Mouse (Mus musculus) embryo, embryonic 11.5 days (tissue): Measurements from ENCODE around the gene Ggta1.
A peak's percentile ranks its signal among the peaks of the same experiment; 100 is the strongest.

Source experiments
- DNase-seq: peaks from one replicate; pipeline ENCODE4 v3.0.0-alpha.2; 2012; ENCODE audit warnings: low read depth, low spot score

Gene Ggta1

DNA sequence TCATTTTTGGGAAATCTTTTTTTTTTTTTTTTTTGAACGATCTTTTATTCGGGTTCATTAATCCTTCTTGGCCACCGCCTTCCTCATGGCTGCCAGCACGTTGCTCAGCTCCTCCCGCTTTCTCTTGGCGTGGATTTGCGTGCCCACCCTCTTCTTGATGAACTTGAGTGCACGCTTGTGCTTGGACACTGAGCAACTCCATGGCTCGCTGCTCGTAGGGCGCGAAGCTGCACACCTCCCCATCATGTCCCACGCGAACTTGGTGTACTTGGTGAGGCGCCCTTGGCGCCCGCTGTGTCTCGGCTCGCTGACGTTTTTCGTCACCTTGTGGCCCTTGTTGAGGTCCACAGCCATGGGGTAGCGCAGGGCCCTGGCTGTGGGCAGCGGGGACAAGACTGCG is 28.1 kb upstream of the Ggta1 start:
- no peak for DNase-seq

DNA sequence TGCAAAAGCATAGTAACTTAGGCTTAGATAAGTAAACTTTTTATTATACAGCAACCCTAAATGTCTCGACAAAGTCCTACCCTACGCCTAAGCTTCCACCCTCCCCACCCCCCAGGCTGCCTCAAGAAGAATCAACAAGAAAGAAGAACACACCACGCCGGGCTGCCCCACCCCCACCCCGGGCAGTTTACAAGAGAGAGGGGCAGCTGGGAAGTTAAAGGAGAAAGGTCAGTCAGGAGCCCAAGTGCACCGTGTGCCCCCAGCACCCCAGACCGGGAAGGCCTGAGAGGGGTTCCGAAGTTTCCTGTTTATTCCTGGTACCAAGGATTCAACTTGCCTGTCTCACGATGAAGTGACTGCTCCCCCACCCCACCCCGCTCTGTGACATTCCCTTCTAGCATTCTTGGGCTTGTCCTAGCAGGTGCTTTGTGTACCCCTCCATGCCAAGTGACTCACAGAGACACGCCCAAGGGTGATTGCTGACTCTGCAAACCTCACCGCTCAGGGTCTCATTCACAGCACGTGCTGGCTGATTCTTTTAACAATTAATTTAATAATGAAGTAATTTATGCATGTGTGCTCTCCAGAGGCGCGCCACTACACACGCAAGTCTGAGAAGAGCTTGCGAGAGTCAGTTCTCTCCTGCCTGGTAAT is 27.6 kb upstream of the Ggta1 start:
- no peak for DNase-seq

DNA sequence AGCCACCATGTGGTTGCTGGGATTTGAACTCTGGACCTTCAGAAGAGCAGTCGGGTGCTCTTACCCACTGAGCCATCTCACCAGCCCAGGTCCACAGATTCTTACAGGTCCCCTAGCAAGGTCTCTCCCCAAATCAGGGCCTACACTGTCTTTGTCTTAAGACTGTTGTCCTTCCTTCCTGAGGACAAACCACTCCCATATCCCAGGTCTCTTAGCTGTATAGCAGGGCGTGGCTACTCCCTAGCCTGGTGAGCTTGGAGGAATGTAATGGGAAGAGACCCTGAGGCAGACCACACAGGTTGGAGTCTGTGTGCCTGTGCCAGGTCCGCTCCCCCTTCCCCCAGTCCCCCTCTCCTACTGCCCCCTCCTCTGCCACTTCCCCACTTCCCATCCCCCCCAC is 24.7 kb upstream of the Ggta1 start:
- DNase-seq, result no peak

DNA sequence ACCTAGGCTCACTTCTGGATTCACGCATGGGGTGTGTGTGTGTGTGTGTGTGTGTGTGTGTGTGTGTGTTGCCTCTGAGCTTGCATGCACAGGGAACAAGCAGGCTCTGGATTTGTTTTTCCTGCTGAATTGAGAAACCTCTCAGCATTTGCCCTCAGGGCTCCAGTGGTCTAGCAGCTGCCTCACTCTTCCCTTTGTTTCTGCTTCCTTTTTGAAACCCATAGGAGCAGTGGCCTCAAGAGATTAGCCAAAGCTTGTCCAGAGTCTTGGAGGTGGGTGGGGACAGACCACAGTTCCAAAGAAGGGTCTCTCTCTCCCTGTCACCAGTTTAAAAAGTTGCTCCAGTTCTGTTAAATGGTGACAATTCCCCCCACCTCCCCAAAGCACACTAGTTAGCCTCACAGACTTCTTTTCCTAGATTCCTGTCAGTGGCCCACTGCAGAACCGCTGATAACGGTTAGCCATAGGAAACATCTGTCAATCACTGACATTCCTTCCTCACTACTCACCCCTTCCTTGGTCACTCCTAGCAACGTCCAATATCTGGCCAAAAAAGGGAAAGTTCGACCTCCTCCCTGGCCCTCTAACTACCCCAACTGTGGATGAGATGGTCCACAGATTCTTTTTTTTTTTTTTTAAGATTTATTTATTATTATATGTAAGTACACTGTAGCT is 24.1 kb upstream of the Ggta1 start:
- DNase-seq, result no peak

GRCm38 (mm10) chr2:35484102-35484501 is 21.1 kb upstream of the Ggta1 start:
- no peak for DNase-seq

DNA sequence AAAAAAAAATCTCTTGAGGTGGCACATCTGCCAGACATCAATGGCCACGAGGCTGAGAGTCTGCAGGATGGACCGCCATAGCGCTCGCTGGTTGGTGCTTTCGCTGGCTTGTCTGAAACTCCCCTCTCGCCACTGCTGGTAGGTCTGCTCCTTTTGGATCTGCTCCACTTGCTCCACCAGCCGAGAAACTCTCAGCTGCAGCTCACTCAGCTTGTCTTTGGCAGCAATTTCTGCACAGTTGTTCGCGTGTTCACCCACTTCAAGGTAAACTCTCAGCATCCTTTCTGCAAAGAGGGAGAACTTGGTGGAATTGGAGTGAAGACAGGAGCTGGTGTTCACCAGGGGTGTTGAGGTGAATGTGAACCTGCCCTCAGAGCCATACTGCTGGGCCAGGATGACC is 20.4 kb upstream of the Ggta1 start:
- DNase-seq, result no peak

- DNase-seq, result no peak
Measured at GRCm38 (mm10) chr2:35481322-35481990, 18.4 kb upstream of the Ggta1 start.

GRCm38 (mm10) chr2:35480073-35480472 is 17.0 kb upstream of the Ggta1 start:
- DNase-seq, result no peak

GRCm38 (mm10) chr2:35478812-35479122 is 15.7 kb upstream of the Ggta1 start:
- no peak for DNase-seq

DNA sequence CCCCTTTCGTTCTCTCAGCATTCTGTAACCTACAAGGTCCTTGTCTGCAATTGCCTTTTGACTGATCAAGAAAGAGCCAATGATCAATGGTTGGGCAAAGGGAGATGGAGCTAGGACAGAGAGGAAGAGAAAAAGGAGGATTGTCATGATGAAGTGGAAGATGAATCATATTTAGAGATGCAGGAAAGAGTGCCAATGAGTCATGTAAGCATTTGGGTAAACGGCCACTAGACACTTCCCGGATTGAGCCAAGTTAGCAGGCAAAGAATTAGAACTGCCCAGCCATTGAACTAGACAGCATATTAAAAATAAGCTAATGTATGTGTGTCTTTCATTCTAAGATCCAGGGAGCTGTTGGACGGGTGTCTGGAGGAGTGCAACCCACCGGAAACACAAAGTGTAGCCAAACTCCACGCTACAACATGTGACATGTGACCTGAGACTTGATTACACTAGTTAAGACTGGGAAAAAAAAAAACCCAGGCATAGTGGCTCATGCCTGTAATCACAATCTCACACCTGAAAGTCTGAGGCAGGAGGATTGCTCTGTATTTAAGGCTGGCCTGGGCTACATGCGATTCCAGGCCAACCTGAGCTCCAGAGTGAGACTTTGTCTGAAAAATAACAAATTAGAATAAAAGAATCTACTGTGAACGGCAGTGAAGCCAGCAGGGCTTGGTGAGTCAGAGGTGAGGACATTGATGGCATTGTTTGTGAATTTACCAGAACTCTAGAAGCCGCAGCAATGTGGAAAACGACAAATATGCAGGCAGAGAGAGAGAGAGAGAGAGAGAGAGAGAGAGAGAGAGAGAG is 15.2 kb upstream of the Ggta1 start:
- DNase-seq, result no peak

- DNase-seq, result no peak
Measured at GRCm38 (mm10) chr2:35477321-35477720, 14.3 kb upstream of the Ggta1 start.

DNA sequence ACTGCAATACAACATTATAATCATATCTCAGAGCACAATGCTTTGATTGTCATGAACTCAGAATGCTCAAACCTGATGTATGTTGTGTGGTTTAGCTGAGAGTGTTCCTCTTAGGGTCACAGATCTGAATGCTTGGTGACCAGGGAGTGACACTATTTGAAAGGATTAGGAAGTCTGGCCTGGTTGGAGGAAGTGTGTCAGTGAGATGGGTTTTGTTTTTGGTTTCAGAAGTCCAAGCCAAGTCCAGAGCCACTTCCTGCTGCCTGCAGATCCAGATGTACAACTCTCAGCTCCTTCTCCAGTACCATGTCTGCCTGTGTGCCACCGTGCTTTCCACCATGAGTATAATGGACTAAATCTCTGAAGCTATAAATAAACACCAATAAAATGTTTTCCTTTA is 11.9 kb upstream of the Ggta1 start:
- DNase-seq, result no peak

- no peak for DNase-seq
Measured at GRCm38 (mm10) chr2:35469266-35469665, 6.2 kb upstream of the Ggta1 start.

DNA sequence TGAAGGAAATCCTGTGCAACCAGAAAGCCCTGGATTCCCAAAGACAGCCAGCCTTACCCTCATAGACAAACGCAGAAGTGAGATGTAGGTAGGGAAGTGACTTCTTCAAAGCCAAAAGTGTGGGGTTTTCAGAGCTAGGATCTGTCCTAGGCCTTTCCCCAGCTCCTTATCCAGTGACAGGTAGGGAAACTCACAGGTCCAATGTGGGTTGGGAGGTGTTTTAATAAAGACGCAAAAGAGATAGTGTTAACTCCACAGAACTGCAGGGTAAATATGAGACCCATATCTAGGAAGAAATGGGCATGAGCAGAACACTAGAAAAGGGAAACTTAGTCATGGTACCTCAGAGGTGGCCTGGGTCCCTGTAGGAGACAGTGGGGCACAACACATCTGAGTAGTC is 5.2 kb upstream of the Ggta1 start:
- no peak for DNase-seq

DNA sequence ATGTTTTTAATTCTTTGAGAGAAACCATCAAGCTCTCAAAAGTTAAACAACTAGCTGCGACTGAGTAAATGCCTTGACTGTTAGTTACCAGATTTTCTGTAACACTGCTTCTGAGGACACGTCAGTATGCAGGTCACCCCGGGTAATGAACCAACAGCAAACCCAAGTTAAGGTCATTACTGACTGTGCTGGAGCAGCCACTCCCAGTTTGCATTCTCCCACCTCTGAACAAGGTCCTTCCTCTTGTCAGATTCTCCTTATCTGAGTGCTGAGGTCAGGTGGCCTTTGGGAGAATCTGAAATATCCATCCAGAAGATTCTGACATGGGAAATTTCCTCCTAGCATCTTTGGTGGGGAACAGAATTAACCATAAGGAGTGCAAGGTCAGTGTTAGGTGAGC is 4.8 kb upstream of the Ggta1 start:
- DNase-seq, result no peak

- DNase-seq, result no peak
Measured at GRCm38 (mm10) chr2:35465677-35466076, 2.6 kb upstream of the Ggta1 start.

DNA sequence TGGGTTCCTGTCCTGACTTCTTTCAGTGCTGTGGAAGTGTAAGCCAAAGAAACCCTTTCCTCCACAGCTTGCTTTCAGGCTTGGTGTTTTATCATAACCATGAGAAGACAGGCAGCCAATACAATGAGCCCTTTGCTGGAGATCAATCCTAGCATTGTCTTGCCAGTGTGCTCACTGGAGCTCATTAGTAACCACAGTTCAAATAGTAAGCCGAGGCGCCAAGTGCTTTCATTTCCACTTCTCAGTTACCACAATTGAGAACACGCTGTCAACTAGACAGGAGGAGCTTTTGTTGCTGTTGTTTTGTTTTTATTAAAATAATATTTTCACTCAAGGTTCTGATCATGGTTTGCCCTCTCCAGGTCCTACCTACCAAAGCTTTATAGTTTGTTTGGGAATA is 1.5 kb upstream of the Ggta1 start:
- no peak for DNase-seq

- no peak for DNase-seq
Measured at GRCm38 (mm10) chr2:35464089-35464534, 1.1 kb upstream of the Ggta1 start.

GRCm38 (mm10) chr2:35463372-35464088 is 499 bp upstream of the Ggta1 start:
- peak; percentile 50 for DNase-seq

- no peak for DNase-seq
Measured at GRCm38 (mm10) chr2:35461971-35462787, 852 bp downstream of the Ggta1 start.
